Mouse (Mus musculus) adrenal gland, postnatal 25 days (tissue): ENCODE measurements around the gene Tesk2. TPM values are rescaled to one million over a fixed set of nuclear protein-coding genes. Genes with fewer than 3 reads are reported as not detected.
"Not testable (repeated sequence)": the region's sequence is repeated elsewhere in the genome, so short reads cannot be mapped to it uniquely, and the experiment has no call there.

Experiments used
- DNase-seq: peaks from one replicate; pipeline ENCODE4 v3.0.0; 2021; ENCODE audit warnings: mixed read lengths
- total RNA-seq: library from RNA; stranded (reverse); gene quantifications from 2 replicates; pipeline ENCODE4 v1.2.3, GENCODE M21; 2021

Tesk2 gene
- total RNA-seq, 1 experiment from 2014 or later: 9.0 TPM

- DNase-seq: no peak
Observed at GRCm38 (mm10) chr4:116792453-116792852, 71.7 kb downstream of the Tesk2 start.

- no peak for DNase-seq
Observed at GRCm38 (mm10) chr4:116794273-116794672, 73.5 kb downstream of the Tesk2 start.

DNA sequence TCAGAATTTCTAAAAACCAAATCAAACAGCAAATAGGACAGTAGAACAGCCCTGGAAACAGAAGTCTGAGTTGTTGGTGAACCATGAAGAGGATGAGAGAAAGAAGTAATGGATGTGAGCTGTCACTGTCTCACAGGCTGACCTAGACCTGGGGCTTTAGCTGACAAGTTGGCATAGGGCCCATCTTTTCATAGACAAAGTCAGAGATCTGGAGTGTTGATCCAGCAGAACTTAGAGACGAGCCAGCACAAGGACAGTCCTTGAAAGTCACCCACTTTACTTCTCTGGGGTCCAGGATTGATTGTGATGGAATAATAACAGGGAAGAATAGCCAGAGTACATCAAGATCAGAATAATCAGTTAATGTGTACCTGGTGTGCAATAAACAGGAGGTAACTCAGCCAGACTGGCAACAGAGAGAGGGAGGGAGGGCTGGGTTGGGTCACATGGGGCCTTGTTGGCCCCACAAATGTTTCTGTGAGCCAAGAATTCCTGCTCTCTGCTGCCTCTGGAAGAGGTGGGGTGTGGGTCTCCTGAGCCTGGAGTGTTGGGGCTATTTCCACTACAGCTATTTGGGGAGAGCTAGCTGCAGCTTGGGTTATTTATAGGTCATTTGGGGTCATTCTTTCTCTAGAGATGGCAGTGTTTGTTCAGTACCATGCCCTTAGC lies 75.8 kb downstream of the Tesk2 start:
- DNase-seq: no peak

DNA sequence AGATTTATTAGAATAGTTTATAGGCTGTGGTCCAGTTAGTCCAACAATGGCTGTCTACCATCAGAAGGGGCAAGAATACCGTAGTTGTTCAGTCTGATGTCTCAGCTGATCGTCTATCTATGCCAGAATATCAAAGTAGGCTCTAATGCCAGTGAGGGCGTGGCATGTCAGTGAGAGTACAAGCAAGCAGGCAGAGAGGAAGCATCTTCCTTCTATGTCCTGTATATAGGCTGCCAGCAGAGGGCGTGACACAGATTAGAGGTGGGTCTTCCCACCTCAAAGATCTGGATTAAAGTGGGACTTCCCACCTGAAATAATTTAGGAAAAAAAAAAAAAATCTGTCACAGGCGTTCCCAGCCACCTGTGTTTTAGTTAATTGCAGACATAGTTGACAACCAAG lies 79.2 kb downstream of the Tesk2 start:
- DNase-seq: no peak

DNA sequence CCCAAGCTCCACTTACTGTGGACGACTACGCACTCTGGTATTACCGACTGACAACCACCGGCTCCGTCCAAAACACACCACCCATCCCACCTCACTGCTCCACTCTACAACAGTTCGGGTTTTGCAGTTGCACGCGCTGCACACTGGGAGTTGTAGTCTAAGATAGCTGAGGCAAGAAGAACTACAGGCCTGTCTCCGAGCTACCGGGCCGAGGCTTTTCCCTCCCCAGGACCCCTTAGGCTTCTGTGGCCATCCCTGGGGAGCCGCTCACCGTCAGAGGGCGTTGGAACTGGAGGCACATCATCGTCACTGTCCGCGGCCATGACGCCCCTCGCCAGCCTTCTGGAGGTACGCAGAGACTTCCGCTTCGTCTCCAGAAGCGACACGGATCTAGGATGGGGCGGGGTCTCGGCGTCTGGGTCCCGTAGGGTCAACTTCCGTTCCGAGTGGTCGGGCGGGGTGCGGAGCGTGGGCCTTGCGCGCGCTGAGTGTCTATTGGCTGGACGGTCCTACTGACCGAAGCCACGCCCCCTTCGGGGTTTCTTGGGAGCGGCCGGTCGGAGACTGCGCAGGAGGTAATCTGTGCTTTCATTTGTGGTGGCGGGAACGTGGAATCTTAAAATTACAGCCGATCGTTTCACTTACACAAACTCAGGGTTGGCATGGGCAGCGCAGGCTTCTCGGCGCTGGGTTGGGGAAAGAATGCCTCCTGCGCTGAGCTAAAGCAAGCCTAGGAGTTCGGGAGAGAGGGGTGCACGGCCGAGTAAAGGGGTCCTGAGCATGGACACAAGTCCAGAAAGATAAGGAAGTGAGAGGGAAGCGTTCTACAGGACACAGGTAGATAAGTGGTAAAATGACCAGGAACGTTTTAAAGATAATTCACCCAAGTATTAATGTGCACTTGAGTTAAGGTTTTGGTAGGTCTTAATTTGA lies 86.7 kb downstream of the Tesk2 start, which contains the start of the genes Toe1 and Mutyh:
Toe1 (minus strand) TSS at position 444 of the 933 bp plus-strand sequence.
Mutyh (plus strand) TSS at position 527 of the 933 bp plus-strand sequence.
- peak; percentile 96 for DNase-seq

- no peak for DNase-seq
Observed at GRCm38 (mm10) chr4:116811012-116811411, 90.3 kb downstream of the Tesk2 start.

DNA sequence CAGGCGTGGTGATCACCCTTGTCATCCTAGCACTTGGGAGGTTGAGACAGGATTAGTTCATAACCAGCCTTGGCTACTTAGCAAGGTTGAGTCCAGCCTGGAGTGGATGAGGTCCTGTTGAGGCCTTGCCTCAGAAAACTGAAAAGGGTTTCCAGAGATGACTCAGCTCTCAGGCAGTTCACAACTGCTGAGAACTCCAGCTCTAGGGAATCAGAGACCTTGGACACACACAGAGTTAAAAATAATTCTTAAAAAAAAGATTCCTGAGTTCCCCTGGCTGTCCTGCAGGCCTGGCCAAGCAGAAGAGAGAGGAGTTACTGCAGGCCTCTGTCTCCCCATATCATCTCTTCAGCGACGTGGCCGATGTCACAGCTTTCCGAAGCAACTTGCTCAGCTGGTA lies 94.5 kb downstream of the Tesk2 start:
- DNase-seq: no peak

GRCm38 (mm10) chr4:116817486-116817885 lies 96.7 kb downstream of the Tesk2 start:
- no peak for DNase-seq

DNA sequence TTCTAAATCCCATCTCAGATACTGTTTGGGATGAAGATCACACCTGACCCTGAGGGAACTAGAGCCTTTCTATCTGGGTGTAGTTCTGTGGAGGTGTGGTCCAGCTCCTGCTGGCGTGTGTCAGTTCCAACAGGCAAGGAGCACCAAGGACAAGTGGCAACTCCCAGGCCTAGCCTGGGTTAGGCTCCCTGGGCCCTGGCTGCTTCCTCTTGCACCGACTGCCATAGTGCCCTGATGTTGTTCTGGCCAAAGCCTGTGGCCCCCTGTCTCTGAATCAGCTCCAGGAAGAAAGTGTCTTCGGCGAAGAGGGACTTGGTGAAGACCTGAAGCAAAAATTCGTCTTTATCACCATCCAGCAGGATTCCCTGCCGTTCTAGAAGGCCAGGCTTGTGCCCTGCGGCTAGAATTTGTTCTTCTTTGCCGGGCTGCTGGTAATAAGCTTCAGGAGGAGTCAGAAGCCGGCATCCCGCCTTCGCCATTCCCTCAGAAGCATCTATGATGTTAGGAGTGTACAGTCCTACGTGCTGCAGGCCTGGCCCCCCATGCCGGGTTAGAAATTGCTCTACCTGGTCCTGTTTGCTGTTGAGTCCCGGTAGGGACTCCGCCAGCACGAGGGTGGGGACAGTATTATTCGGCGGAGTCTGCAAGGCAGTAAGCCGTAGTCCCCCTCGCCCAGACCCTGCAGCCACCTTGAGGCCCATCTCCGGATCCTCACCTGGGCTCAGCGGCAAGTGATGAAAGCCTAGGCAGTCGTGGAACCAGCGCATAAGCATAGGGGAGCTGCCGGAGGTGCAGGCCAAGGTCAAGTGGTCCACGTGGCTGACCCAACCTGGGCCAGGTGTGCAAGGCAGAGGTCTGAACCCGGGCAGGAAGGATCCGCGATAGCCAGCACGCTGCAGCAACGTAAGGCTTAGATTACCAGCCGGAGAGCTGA lies 99.5 kb downstream of the Tesk2 start:
- no peak for DNase-seq

DNA sequence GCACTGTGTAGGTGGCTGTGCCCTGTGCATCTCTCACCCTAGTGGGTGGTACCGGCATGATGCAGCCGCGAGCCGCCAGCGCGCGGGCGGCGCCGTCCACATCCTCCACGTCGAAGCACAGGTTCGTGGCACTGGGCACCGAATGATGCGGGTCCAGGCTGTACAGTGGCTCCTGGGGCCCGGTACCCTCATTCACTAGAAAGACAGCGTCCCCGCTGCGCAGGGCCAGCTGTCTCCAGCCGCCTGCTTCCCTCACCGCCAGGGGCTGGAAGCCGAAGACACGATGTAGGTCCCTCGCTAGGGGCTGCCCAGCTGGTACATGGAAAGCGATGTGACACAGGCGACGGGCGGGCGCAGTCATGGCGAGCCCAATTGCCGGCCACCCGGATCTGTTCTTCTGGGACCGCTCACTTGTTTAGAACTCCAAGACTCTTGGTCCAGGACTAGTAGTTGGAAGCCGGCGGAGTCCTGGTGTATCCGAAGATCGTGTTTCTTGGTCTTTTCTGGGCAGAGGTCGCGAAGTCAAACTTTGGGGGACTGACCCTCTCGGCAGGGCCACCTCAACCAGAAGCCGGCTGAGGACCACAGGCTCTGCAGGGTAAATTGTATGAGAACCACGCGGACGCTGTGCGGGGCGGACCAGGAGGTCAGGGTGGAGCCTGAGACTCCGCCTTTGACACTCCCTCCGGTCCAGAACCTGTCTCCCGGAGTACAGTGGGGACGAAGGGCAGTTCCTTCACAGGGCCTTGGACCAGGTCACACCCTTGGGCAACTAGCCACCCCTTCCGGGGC lies 100.3 kb downstream of the Tesk2 start:
- DNase-seq: peak; percentile 79

- DNase-seq: no peak
Observed at GRCm38 (mm10) chr4:116821694-116822016, 100.9 kb downstream of the Tesk2 start, which contains the start of gene Hpdl. TSS of gene Hpdl (minus strand) at chr4:116821707.

DNA sequence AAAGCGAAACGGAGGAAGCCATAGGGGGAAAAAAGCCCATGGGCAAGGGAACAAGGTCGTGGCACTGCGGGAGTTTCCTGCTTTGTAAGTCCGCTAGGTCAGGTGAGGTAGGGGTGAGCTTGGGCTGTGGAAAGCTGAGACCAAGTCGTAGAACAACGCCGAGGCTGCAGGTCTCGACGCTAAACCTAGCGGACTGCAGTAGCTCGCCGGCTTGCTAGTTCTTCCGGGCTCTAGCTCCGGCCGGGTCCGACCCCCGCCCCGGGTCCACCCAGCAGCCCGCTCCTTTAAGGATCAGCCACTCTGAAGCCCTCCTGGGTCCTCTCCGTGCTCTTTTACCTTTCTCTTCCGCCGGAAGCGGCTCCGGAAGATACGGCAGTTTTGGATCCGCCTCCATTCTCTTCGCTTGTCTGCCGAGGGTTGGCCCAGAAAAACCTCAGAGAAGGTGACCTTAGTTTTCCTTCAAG lies 103.8 kb downstream of the Tesk2 start:
- DNase-seq: peak; percentile 70

DNA sequence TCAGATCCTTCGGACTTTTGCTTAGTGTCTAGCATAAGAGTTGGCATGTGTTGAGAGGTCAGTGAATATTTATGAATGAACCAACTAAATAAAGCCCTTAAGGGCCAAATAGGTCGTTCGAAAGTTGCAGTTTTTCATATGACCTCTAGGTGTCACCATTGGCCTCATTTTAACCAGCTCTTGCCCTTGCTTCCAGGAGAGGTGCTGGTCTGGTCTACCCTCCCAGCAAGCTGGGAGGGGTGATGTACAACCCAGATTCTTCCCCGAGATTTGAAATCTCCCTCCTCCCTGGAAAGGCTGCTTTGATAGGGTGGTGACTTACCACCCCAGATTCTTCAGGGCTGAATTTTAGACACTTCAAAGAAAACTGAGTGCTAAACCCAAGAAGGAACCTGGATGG lies 107.1 kb downstream of the Tesk2 start:
- no peak for DNase-seq

DNA sequence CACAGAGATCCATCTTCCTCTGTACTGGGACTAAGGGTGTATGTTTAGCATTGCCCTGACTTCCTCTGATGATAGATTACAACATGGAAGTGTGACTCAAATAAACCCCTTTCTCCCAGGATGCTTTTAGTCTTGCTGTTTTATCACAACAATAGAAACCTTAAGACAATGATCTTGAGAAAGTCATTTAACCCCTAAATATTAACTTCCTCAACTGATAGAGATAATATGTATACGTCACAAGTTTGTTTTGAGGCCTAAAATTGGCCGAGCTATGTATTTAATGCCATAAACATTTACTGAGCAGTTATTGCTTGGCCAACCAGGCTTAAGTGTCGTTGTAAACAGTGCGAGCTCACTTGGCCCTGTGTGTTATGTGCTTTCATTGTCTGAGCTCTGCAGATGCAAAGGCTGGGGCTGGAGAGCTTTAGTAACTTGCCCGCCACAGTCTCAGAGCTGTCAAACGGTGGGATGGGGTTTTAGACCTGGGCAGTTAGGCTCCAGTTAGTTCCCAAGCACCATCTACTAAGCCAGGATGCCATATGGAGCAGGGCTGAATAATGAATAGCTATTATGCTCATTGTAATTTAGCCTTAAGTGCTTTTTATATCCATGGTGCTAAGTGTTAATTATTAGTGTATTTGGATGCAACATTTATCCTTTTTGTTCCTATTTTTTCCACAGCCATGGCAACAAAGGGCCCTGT lies 108.8 kb downstream of the Tesk2 start:
- no peak for DNase-seq

GRCm38 (mm10) chr4:116830070-116830368 lies 109.3 kb downstream of the Tesk2 start:
- DNase-seq: no peak

- DNase-seq: no peak
Observed at GRCm38 (mm10) chr4:116838999-116839398, 118.3 kb downstream of the Tesk2 start.

DNA sequence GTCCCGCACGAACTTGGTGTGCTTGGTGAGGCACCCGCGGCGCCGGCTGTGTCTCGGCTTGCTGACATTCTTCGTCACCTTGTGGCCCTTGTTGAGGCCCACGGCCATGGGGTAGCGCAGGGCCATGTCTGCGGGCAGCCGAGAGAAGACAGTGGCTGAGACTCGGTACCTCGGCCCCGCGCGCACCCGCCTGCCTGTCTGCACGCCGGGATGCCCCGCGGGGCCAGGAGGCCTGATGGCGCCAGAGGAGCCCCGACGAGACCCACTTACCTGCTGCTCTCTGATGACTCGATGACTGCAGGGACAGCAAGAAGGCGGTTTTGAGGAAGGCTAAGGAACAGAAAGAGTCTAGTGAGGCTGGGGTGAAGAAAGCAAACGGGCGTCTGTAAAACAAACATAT lies 119.3 kb downstream of the Tesk2 start:
- DNase-seq: not testable (repeated sequence)

DNA sequence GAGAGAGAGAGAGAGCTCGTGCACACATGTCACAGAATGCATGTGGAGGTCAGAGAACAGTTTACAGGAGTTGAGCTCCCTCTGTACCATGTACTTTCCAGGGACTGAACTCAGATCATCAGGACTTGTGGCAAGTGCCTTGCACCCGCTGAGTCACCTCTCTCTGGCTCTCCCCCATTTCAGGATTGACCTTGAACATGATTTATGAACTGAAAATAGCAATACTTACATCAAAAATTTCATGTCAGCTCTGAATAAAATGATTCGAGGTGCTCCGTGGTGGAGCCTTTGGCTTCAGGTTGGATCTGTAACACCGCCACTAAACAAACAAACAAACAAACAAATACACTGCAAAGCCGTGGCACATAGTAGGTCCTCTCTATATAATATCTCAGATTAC lies 120.1 kb downstream of the Tesk2 start:
- no peak for DNase-seq

- DNase-seq: no peak
Observed at GRCm38 (mm10) chr4:116844324-116844723, 123.6 kb downstream of the Tesk2 start.

GRCm38 (mm10) chr4:116849901-116850300 lies 129.2 kb downstream of the Tesk2 start:
- no peak for DNase-seq

GRCm38 (mm10) chr4:116854286-116854685 lies 133.5 kb downstream of the Tesk2 start:
- no peak for DNase-seq
